Mouse (Mus musculus): ENCODE data around the gene Kcnmb1. TPM values are rescaled to one million over a fixed set of nuclear protein-coding genes. Genes with fewer than 3 reads are reported as not detected.

Kcnmb1 gene
- polyA plus RNA-seq, 1 experiment: 0.27 TPM

DNA sequence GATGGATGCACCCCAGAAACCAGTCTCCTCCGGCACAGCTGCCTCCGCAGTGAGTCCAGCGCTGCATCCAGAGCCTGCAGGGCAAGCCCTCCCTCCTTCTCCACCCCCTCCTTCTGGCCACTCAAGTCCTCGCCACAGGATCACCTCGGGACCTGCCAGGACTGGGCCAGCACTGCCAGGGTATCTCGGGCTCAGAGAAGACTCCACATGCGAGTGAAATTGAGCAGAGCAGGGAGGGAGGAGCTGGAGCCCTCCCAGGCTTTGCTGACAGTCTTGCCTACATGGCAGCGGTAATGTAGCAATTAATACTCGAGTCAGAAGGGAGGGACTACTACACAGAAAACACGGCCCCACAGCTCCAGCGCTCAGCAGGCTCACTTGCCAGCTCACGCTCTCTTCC lies 30.1 kb downstream of the Kcnmb1 start, which contains the start of gene Kcnip1:
Kcnip1 (minus strand) TSS at position 215 of the 400 bp plus-strand sequence.
- Histone ChIP-seq H3K4me1 (ENCODE audit: control insufficient read depth, insufficient read depth, insufficient read length) (no peaks in the 10 kb centered on the region), H3K4me3 (ENCODE audit: extremely low read depth, insufficient read depth, insufficient read length) (no peak within 1 kb of the TSS), H3K27me3 (ENCODE audit: control insufficient read depth, insufficient read depth, low read length) (no peaks in the 10 kb centered on the region), H3K36me3 (ENCODE audit: control insufficient read depth, insufficient read depth, low read length) (no peaks in the 10 kb centered on the region), H3K27ac (ENCODE audit: insufficient read depth, low read length) (no peak within 1 kb of the TSS)
- TF ChIP-seq CTCF (IDR thresholded peaks at IDR 0.05; ENCODE audit: extremely low read depth, insufficient read depth, insufficient read length, insufficient replicate concordance): no peak
- TF ChIP-seq POLR2A (IDR thresholded peaks at IDR 0.05; ENCODE audit: low read depth, low read length): no peak
- 75% methylated on average over 12 of the region's 12 CpGs for WGBS
- no peak for DNase-seq (ENCODE audit: low read depth in 1 of 2, low spot score in 2 of 2)

DNA sequence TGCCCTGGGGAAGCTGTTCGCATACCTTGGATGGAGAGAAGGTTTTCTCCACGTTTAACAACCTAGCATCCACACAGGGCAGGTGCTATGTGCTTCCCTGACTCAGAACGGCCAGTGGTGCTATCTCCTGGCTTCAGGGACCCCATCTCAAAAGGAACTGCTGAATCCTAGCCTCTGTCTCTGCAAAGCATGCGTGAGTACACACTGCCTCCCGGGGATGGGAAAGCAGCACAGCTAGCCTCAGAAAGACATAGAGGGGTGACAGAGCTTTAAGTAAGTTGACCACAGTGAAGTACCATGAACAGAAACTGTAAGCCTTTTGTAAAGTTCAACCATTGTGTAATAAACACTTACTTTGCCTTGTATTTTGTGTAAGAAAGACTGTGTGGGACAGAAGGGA lies 30.7 kb downstream of the Kcnmb1 start:
- Histone ChIP-seq H3K27ac (ENCODE audit: insufficient read depth, low read length) (no peak overlapping the region), H3K36me3 (ENCODE audit: control insufficient read depth, insufficient read depth, low read length) (no peaks in the 10 kb centered on the region), H3K27me3 (ENCODE audit: control insufficient read depth, insufficient read depth, low read length) (no peaks in the 10 kb centered on the region), H3K4me1 (ENCODE audit: control insufficient read depth, insufficient read depth, insufficient read length) (no peaks in the 10 kb centered on the region), H3K4me3 (ENCODE audit: extremely low read depth, insufficient read depth, insufficient read length) (no peak overlapping the region)
- no peak for DNase-seq (ENCODE audit: low read depth in 1 of 2, low spot score in 2 of 2)
- TF ChIP-seq CTCF (IDR thresholded peaks at IDR 0.05; ENCODE audit: extremely low read depth, insufficient read depth, insufficient read length, insufficient replicate concordance) (no peak), POLR2A (IDR thresholded peaks at IDR 0.05; ENCODE audit: low read depth, low read length) (no peak)
- 80% methylated on average over 5 of the region's 5 CpGs for WGBS

DNA sequence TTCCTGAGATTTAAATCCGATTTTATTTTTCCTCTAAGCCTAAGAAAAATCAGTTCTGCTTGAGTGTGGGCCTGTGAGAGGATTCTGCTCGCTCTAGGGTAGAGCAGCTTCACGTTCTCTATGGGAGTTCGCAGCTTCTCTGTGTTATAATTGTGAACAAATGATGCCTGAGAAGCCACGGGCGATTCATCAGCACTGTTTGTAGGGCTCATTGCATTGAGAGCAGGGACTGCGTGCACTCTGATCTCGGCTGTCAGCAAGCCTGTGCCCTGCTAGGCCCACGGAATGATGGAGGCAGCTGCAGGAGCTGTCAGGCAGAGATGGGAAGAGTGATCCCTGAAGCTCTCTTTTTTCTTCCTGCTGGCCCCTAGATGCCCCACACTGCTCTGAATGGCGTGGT lies 35.4 kb downstream of the Kcnmb1 start:
- no peak overlapping the region for H3K4me3 ChIP-seq (ENCODE audit: extremely low read depth, insufficient read depth, insufficient read length)
- no peaks in the 10 kb centered on the region for H3K36me3 ChIP-seq (ENCODE audit: control insufficient read depth, insufficient read depth, low read length)
- TF ChIP-seq CTCF (IDR thresholded peaks at IDR 0.05; ENCODE audit: extremely low read depth, insufficient read depth, insufficient read length, insufficient replicate concordance): no peak
- TF ChIP-seq POLR2A (IDR thresholded peaks at IDR 0.05; ENCODE audit: low read depth, low read length): no peak
- H3K27me3 ChIP-seq (ENCODE audit: control insufficient read depth, insufficient read depth, low read length): no peaks in the 10 kb centered on the region
- H3K4me1 ChIP-seq (ENCODE audit: control insufficient read depth, insufficient read depth, insufficient read length): no peaks in the 10 kb centered on the region
- no peak for DNase-seq (ENCODE audit: low read depth in 1 of 2, low spot score in 2 of 2)
- 85% methylated on average over 10 of the region's 10 CpGs for WGBS
- H3K27ac ChIP-seq (ENCODE audit: insufficient read depth, low read length): no peak overlapping the region

DNA sequence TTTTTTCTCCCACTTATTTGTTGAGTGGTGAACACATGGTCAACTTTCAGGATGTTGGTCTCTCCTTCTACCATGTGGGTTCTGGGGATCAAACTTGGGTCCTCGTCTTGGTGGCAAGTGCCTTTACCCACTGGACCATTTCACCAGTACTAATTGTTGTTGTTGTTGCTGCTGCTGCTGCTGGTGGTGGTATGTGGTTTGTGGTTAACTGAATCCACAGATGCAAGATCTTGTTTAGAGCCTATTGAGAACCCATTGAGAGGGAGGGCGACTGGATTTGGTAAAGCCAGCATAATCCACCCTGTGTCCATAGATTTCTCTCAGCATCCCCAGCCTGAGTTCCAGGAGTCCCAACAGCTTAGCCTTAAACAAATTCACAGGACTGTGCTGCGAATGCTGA lies 37.6 kb downstream of the Kcnmb1 start:
- TF ChIP-seq CTCF (IDR thresholded peaks at IDR 0.05; ENCODE audit: extremely low read depth, insufficient read depth, insufficient read length, insufficient replicate concordance) (no peak), POLR2A (IDR thresholded peaks at IDR 0.05; ENCODE audit: low read depth, low read length) (no peak)
- WGBS: 41% methylated on average over 3 of the region's 3 CpGs
- H3K4me1 ChIP-seq (ENCODE audit: control insufficient read depth, insufficient read depth, insufficient read length): no peaks in the 10 kb centered on the region
- H3K36me3 ChIP-seq (ENCODE audit: control insufficient read depth, insufficient read depth, low read length): no peaks in the 10 kb centered on the region
- no peak overlapping the region for H3K4me3 ChIP-seq (ENCODE audit: extremely low read depth, insufficient read depth, insufficient read length)
- no peak overlapping the region for H3K27ac ChIP-seq (ENCODE audit: insufficient read depth, low read length)
- no peak for DNase-seq (ENCODE audit: low read depth in 1 of 2, low spot score in 2 of 2)
- H3K27me3 ChIP-seq (ENCODE audit: control insufficient read depth, insufficient read depth, low read length): no peaks in the 10 kb centered on the region

DNA sequence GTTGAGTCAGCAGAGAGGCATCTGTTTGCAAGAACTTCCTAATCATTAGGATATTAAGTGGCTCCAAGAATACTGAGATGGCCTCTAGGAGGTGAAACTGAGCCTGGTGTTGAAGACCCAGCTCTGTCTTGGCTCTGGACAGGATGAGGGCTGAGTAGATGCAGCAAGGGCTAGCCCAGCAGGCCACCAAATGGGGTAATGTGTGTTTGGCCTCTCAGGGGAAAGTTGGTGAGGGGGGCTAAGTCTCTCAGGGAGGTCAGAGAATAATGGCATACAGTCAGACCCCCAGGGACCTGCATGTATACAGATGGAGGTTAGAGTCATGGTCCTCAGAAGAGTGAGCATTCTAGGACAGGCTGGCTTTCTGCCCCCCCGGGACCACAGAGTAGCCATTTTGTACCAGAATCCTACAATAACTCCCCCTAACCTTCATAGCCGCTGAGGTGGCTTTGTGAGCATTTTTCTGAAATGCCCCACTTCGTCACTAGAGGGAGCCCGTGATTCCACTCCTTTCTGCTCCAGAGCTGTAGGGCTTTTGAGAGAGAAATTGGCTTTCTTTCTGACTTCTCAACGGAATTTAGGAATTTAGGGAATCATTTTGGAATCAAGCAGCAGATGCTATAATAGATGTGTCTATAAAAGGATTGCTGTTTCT lies 39.3 kb downstream of the Kcnmb1 start:
- DNase-seq (ENCODE audit: low read depth in 1 of 2, low spot score in 2 of 2): peak in 1 of 2 experiments; percentile 52
- no peak overlapping the region for H3K4me3 ChIP-seq (ENCODE audit: extremely low read depth, insufficient read depth, insufficient read length)
- 3% methylated on average over 5 of the region's 5 CpGs for WGBS
- no peaks in the 10 kb centered on the region for H3K4me1 ChIP-seq (ENCODE audit: control insufficient read depth, insufficient read depth, insufficient read length)
- peak; percentile 67; the same call in 1 of the 2 replicates for TF ChIP-seq CTCF (IDR thresholded peaks at IDR 0.05; ENCODE audit: extremely low read depth, insufficient read depth, insufficient read length, insufficient replicate concordance)
- TF ChIP-seq POLR2A (IDR thresholded peaks at IDR 0.05; ENCODE audit: low read depth, low read length): no peak
- no peaks in the 10 kb centered on the region for H3K36me3 ChIP-seq (ENCODE audit: control insufficient read depth, insufficient read depth, low read length)
- H3K27me3 ChIP-seq (ENCODE audit: control insufficient read depth, insufficient read depth, low read length): no peaks in the 10 kb centered on the region
- no peak overlapping the region for H3K27ac ChIP-seq (ENCODE audit: insufficient read depth, low read length)

DNA sequence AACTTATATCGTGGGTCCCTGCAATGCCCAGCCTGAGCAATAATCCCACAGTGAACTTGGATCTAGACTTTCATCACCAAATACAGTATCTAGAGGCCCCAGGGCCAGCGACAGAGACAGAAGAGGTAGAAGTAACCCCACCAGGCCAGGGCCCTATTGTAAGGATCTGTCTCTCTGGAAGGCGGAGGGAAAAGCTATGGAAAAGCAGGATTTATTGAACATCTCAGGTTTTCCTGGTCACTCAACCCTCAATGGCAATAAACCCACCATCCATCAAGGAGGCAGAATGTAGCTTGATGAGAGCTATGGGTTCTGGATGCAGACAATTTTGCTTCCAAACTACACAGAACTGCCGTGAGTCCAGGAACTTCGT lies 39.8 kb downstream of the Kcnmb1 start:
- Histone ChIP-seq H3K27ac (ENCODE audit: insufficient read depth, low read length) (no peak overlapping the region), H3K4me1 (ENCODE audit: control insufficient read depth, insufficient read depth, insufficient read length) (no peaks in the 10 kb centered on the region), H3K4me3 (ENCODE audit: extremely low read depth, insufficient read depth, insufficient read length) (no peak overlapping the region), H3K27me3 (ENCODE audit: control insufficient read depth, insufficient read depth, low read length) (no peaks in the 10 kb centered on the region), H3K36me3 (ENCODE audit: control insufficient read depth, insufficient read depth, low read length) (no peaks in the 10 kb centered on the region)
- TF ChIP-seq POLR2A (IDR thresholded peaks at IDR 0.05; ENCODE audit: low read depth, low read length) (no peak), CTCF (IDR thresholded peaks at IDR 0.05; ENCODE audit: extremely low read depth, insufficient read depth, insufficient read length, insufficient replicate concordance) (no peak)
- no peak for DNase-seq (ENCODE audit: low read depth in 1 of 2, low spot score in 2 of 2)
- WGBS: 73% methylated on average over 5 of the region's 5 CpGs

DNA sequence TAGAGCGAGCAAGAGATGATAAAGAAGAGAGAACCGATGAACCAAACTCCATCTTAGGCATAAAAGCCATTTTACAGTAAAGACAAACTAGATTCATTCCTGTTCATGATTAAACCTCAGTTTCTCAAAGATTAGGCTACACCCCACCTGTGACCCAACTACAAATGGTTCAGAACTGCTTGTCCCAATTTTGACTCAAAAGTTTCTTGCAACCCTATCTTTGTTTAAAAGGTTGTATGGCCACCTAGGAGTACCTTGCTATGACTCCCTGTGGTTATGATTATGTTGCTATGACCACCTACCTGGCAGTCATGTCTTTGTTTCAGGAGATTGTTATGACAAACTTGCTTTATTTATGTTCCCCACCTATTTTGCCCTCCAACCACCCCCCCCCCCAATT lies 44.8 kb downstream of the Kcnmb1 start:
- Histone ChIP-seq H3K27ac (ENCODE audit: insufficient read depth, low read length) (no peak overlapping the region), H3K27me3 (ENCODE audit: control insufficient read depth, insufficient read depth, low read length) (no peaks in the 10 kb centered on the region), H3K4me3 (ENCODE audit: extremely low read depth, insufficient read depth, insufficient read length) (no peak overlapping the region), H3K4me1 (ENCODE audit: control insufficient read depth, insufficient read depth, insufficient read length) (peaks cover 16% of the 10 kb centered on the region; the same call in 1 of the 2 replicates), H3K36me3 (ENCODE audit: control insufficient read depth, insufficient read depth, low read length) (no peaks in the 10 kb centered on the region)
- TF ChIP-seq POLR2A (IDR thresholded peaks at IDR 0.05; ENCODE audit: low read depth, low read length) (no peak), CTCF (IDR thresholded peaks at IDR 0.05; ENCODE audit: extremely low read depth, insufficient read depth, insufficient read length, insufficient replicate concordance) (no peak)
- no peak for DNase-seq (ENCODE audit: low read depth in 1 of 2, low spot score in 2 of 2)
- WGBS: 93% methylated on average over 2 of the region's 2 CpGs
